Mouse (Mus musculus) forebrain, embryonic 11.5 days (tissue): ENCODE measurements around the gene Alad. TPM values are rescaled to one million over a fixed set of nuclear protein-coding genes. Genes with fewer than 3 reads are reported as not detected.

Experiments used
- ATAC-seq: fragments of 200-750 bp; cut with Nextera tagmentation; replicated peaks from 2 replicates; pipeline ENCODE4 v1.8.0; 2017; ENCODE audit warnings: moderate TSS enrichment; ENCODE audit not compliant: low FRiP score
- DNase-seq: peaks from one replicate; pipeline ENCODE4 v3.0.0-alpha.2; 2017; ENCODE audit warnings: low spot score
- H3K27ac ChIP-seq: fragments of 300-500 bp; sonication (generic); 2 replicates; pipeline ENCODE4 v1.5.1; 2014; ENCODE audit warnings: low read depth, low read length
- H3K27me3 ChIP-seq: fragments of 300-500 bp; sonication (generic); 2 replicates; pipeline ENCODE4 v1.6.1; 2014; ENCODE audit warnings: mild to moderate bottlenecking, low read length, mixed read lengths; ENCODE audit not compliant: control insufficient read depth, insufficient read depth
- H3K36me3 ChIP-seq: fragments of 300-500 bp; sonication (generic); 2 replicates; pipeline ENCODE4 v1.6.1; 2014; ENCODE audit warnings: mild to moderate bottlenecking, low read length, moderate library complexity, mixed read lengths; ENCODE audit not compliant: control insufficient read depth, insufficient read depth
- H3K4me1 ChIP-seq: fragments of 300-500 bp; sonication (generic); replicated peaks from 2 replicates; pipeline ENCODE4 v1.6.1; 2014; ENCODE audit warnings: low read length, mixed read lengths; ENCODE audit not compliant: control insufficient read depth, insufficient read depth
- H3K4me2 ChIP-seq: fragments of 300-500 bp; sonication (generic); 2 replicates; pipeline ENCODE4 v1.6.1; 2014; ENCODE audit warnings: low read depth, mild to moderate bottlenecking, low read length, moderate library complexity, mixed read lengths; ENCODE audit not compliant: severe bottlenecking
- H3K4me3 ChIP-seq: fragments of 300-500 bp; sonication (generic); 2 replicates; pipeline ENCODE4 v1.5.1; 2014; ENCODE audit warnings: low read depth, low read length
- H3K9ac ChIP-seq: fragments of 300-500 bp; sonication (generic); 2 replicates; pipeline ENCODE4 v1.6.1; 2014; ENCODE audit warnings: low read length
- H3K9me3 ChIP-seq: fragments of 300-500 bp; sonication (generic); 2 replicates; pipeline ENCODE4 v1.6.1; 2016; ENCODE audit warnings: low read length, mixed read lengths; ENCODE audit not compliant: control insufficient read depth
- WGBS: fragments of 180-500 bp; shearing (Covaris S2); extraction: QIAGEN DNeasy Blood & Tissue Kit; methylation state at CpG from one replicate; pipeline ENCODE4 v1.1.7; 2014; 5-methylcytosine and 5-hydroxymethylcytosine counted together
- polyA plus RNA-seq: library from polyadenylated mRNA; unstranded; fragments of >200 nt; fragmentation: Nextera tagmentation; extraction: Ambion mirVana; gene quantifications from 2 replicates; pipeline ENCODE4 v1.2.1, GENCODE M21; 2014

The Alad gene
- polyA plus RNA-seq, 1 experiment from 2014 or later: 89.3 TPM

GRCm38 (mm10) chr4:62551966-62552365 lies 32.2 kb upstream of the Alad start:
- 92% methylated on average over 7 of the region's 7 CpGs for WGBS
- no peak for ATAC-seq

GRCm38 (mm10) chr4:62544801-62545200 lies 25.1 kb upstream of the Alad start:
- Histone ChIP-seq H3K27ac (no peak overlapping the region), H3K4me2 (no peak overlapping the region), H3K27me3 (no peaks in the 10 kb centered on the region), H3K36me3 (no peaks in the 10 kb centered on the region), H3K4me3 (no peak overlapping the region), H3K9me3 (no peaks in the 10 kb centered on the region), H3K9ac (no peak overlapping the region), H3K4me1 (no peaks in the 10 kb centered on the region)
- DNase-seq (no peak), ATAC-seq (no peak)

More at GRCm38 (mm10) chr4:62551966-62552365, 32.2 kb upstream of the Alad start:
- DNase-seq: no peak
- Histone ChIP-seq H3K36me3 (no peaks in the 10 kb centered on the region), H3K4me3 (no peak overlapping the region), H3K4me1 (no peaks in the 10 kb centered on the region), H3K27ac (no peak overlapping the region), H3K9ac (no peak overlapping the region), H3K27me3 (no peaks in the 10 kb centered on the region), H3K4me2 (no peak overlapping the region), H3K9me3 (no peaks in the 10 kb centered on the region)

- no peak for ATAC-seq
- no peak overlapping the region for H3K4me3 ChIP-seq
- H3K9ac ChIP-seq: no peak overlapping the region
- no peaks in the 10 kb centered on the region for H3K9me3 ChIP-seq
- H3K4me1 ChIP-seq: no peaks in the 10 kb centered on the region
- DNase-seq: peak; percentile 36
- H3K27me3 ChIP-seq: no peaks in the 10 kb centered on the region
- no peaks in the 10 kb centered on the region for H3K36me3 ChIP-seq
- WGBS: 93% methylated on average over 6 of the region's 6 CpGs
- no peak overlapping the region for H3K27ac ChIP-seq
- no peak overlapping the region for H3K4me2 ChIP-seq
These were observed 24.1 kb upstream of the Alad start for GRCm38 (mm10) chr4:62543782-62544181.

DNA sequence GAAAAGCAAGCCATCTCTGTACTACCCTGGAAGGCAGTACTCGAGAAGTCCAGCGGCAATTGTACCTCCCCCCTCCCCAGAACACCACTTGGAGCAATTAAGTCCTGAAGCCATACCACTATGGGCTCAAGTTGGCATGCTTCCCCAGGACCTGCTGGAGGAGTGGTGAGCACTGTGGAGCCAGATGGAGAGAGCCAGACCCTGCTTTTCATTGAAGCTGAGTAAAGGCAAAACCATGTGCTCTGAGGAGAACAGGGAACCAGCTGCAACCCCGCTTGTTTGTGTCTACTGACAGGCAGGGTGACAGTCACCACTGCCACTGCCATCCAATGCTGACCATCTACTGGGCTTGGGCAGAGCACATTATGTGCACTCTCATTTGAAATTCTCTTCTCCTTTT lies 22.1 kb upstream of the Alad start:
- ATAC-seq (no peak), DNase-seq (peak; percentile 21)
- 72% methylated on average over 3 of the region's 3 CpGs for WGBS
- no peaks in the 10 kb centered on the region for H3K4me1 ChIP-seq
- H3K27me3 ChIP-seq: no peaks in the 10 kb centered on the region
- no peak overlapping the region for H3K27ac ChIP-seq
- no peaks in the 10 kb centered on the region for H3K36me3 ChIP-seq
- no peak overlapping the region for H3K9ac ChIP-seq
- H3K4me2 ChIP-seq: no peak overlapping the region
- H3K4me3 ChIP-seq: no peak overlapping the region
- H3K9me3 ChIP-seq: no peaks in the 10 kb centered on the region

- no peaks in the 10 kb centered on the region for H3K27me3 ChIP-seq
- DNase-seq (peak; percentile 47), ATAC-seq (no peak)
- no peaks in the 10 kb centered on the region for H3K4me1 ChIP-seq
- H3K9me3 ChIP-seq: no peaks in the 10 kb centered on the region
- H3K36me3 ChIP-seq: no peaks in the 10 kb centered on the region
- no peak overlapping the region for H3K4me3 ChIP-seq
- WGBS: 79% methylated on average over 6 of the region's 6 CpGs
- no peak overlapping the region for H3K9ac ChIP-seq
- H3K4me2 ChIP-seq: no peak overlapping the region
- H3K27ac ChIP-seq: no peak overlapping the region
These were observed 14.0 kb upstream of the Alad start for GRCm38 (mm10) chr4:62533729-62534128.

DNA sequence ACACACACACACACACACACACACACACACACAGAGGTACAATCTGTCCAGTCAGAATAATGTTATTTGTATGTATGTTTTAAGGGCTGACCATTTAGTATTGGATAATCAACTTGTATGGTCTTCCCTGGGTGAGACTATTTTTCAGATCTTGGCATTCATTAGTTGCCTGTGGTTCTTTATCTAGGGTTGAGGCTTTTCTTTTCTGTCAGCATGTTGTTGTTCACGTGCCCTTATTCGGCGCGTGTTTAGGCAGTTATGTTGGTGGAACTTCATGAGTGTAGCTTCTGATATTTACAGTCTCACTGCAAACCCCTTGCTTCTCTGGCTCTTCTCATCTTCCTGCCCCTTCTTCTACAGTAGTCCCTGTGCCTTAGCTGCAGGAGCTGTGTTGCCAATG lies 7.9 kb upstream of the Alad start:
- WGBS: 81% methylated on average over 4 of the region's 4 CpGs
- H3K4me1 ChIP-seq: peaks cover 5% of the 10 kb centered on the region; the same call in 1 of the 2 replicates
- no peak overlapping the region for H3K9ac ChIP-seq
- no peaks in the 10 kb centered on the region for H3K36me3 ChIP-seq
- ATAC-seq (no peak), DNase-seq (no peak)
- H3K27me3 ChIP-seq: no peaks in the 10 kb centered on the region
- no peak overlapping the region for H3K4me3 ChIP-seq
- no peak overlapping the region for H3K4me2 ChIP-seq
- H3K27ac ChIP-seq: no peak overlapping the region
- H3K9me3 ChIP-seq: no peaks in the 10 kb centered on the region

GRCm38 (mm10) chr4:62526256-62526655 lies 6.5 kb upstream of the Alad start:
- H3K4me3 ChIP-seq: no peak overlapping the region
- ATAC-seq (no peak), DNase-seq (no peak)
- 62% methylated on average over 2 of the region's 2 CpGs for WGBS
- peaks cover 5% of the 10 kb centered on the region; the same call in 1 of the 2 replicates for H3K4me1 ChIP-seq
- H3K27ac ChIP-seq: no peak overlapping the region
- H3K27me3 ChIP-seq: no peaks in the 10 kb centered on the region
- H3K9ac ChIP-seq: no peak overlapping the region
- H3K4me2 ChIP-seq: no peak overlapping the region
- H3K36me3 ChIP-seq: no peaks in the 10 kb centered on the region
- H3K9me3 ChIP-seq: no peaks in the 10 kb centered on the region

DNA sequence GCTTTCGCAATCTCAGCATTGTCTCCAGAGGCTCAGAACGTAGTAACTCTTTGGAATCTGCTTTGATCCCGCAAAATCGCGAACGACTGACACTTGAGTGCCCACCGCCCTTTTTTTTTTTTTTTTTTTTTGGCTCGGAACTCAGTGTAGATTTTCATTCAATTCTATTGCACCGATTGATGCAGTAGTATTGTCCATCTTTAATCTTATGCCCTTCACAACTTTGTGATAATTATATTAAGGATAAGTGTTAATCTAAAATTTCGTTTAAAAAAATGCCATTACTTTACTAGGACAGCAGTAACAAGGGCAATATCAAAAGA lies 5.7 kb upstream of the Alad start:
- under 1% methylated on average over 10 of the region's 10 CpGs for WGBS
- H3K4me1 ChIP-seq: peaks cover 5% of the 10 kb centered on the region; the same call in 1 of the 2 replicates
- H3K4me3 ChIP-seq: peak overlapping the region; percentile 84
- H3K4me2 ChIP-seq: peak overlapping the region; percentile 47; the same call in 1 of the 2 replicates
- H3K36me3 ChIP-seq: no peaks in the 10 kb centered on the region
- H3K9me3 ChIP-seq: no peaks in the 10 kb centered on the region
- no peaks in the 10 kb centered on the region for H3K27me3 ChIP-seq
- ATAC-seq (no peak), DNase-seq (no peak)
- peak overlapping the region; percentile 20; the same call in 1 of the 2 replicates for H3K9ac ChIP-seq
- no peak overlapping the region for H3K27ac ChIP-seq

DNA sequence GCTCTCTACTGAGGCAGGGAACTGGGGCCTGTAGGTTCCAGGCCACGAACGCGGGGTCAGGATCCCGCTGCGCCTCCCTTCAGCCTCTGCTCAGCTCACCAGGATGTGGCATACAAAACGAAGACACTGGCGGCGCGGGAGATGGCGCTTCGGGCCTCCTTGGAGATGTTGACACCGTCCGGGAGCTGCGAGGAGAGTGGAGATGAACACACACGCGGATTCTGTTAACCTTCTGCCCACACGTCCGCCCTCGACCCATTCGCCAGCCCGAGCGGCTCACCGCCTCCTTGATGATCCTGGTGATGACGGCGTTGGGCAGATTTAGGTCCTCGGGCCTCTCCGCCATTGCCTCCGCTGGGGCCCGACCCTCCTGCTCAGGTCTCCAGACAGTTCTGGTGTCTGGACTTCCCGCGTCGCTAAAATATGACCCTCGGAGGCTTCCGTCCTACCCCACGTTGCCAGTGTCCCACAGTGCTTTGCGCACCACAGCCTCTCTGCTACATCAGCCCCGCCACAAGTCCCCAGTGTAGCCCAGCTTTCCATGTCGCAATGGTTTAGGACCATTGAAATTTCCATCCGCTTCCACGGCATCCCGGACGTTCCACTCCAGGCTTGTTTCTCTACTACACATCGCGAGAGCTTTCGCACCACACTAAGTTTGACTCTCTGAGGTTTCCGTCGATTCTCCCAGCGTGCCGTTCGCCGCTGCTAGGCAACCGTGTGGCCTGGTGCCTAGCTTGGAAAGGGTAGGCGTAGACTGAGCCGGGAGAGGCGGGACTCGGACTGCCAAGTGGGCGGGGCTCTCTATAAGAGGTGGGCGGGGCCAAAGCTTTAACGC lies 5.2 kb upstream of the Alad start, which contains the start of the genes Pole3 and 4933430I17Rik:
TSS of gene Pole3 (minus strand) at position 418 of the 838 bp plus-strand sequence.
TSS of gene 4933430I17Rik (plus strand) at position 719 of the 838 bp plus-strand sequence.
- Histone ChIP-seq H3K27ac (peak within 1 kb of the TSS; percentile 91), H3K4me3 (peak within 1 kb of the TSS; percentile 84), H3K4me1 (peaks cover 5% of the 10 kb centered on the region; the same call in 1 of the 2 replicates), H3K9me3 (no peaks in the 10 kb centered on the region), H3K36me3 (no peaks in the 10 kb centered on the region), H3K4me2 (peak within 1 kb of the TSS; percentile 86), H3K27me3 (no peaks in the 10 kb centered on the region), H3K9ac (peak within 1 kb of the TSS; percentile 85)
- peak; percentile 98 for ATAC-seq
- DNase-seq: peak; percentile 98
- under 1% methylated on average over 59 of the region's 59 CpGs for WGBS
